Mouse (Mus musculus) ovary, postnatal 14 days (tissue): ENCODE data around the gene Efna5.

Experiments
- DNase-seq: peaks from one replicate; pipeline ENCODE4 v3.0.0; 2022; ENCODE audit warnings: low spot score

The Efna5 gene

DNA sequence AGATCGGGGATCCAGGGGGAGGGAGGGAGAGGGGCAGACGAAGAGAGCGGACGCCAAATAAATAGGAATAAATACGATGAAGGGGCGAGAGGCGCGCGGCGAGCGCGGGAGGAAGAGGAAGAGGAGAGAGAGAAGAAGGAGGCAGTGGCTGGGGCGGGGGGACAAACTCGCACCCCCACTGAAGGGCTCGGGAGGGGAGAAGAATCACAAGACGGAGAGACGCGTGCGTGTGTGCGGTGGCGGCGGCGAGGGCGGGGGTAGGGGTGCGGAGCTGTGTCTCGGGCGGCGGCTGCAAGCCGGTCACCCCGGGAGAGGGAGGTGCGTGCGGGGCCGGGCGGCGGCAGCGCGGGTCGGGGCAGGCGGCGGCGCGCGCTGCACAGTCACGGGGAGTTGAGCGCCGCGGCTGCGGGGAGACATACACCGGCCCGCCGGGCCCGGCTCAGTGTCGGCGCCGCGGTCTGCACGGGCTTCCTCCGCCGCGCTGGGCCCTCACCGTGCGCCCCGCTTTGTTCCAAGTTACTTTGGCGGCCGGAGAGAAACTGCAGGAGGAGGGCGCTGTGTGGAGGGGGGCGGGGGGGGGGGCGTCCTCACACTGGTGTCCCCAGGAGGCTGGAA is at the start of gene Efna5:
Efna5 (minus strand) TSS at position 142 of the 615 bp plus-strand sequence.
- DNase-seq: peak; percentile 27

DNA sequence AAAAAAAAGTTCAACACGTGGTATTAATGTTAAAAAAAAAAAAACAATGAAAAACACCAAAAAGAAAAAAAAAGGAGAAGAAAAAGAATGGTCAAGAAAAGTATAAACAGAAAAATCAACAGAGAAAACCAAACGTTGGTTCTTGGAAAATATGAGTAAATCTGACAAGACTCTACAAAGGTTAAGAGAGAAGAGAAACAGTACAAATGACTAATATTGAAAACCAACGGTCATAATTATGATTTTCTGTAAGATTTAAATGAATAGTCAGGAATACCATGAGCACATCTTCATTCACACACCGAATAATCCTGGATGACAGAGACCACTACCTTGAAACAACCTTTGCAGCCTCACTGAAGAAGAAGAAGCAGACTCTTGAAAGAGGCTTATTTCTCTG is 34.2 kb upstream of the Efna5 start:
- DNase-seq: no peak

DNA sequence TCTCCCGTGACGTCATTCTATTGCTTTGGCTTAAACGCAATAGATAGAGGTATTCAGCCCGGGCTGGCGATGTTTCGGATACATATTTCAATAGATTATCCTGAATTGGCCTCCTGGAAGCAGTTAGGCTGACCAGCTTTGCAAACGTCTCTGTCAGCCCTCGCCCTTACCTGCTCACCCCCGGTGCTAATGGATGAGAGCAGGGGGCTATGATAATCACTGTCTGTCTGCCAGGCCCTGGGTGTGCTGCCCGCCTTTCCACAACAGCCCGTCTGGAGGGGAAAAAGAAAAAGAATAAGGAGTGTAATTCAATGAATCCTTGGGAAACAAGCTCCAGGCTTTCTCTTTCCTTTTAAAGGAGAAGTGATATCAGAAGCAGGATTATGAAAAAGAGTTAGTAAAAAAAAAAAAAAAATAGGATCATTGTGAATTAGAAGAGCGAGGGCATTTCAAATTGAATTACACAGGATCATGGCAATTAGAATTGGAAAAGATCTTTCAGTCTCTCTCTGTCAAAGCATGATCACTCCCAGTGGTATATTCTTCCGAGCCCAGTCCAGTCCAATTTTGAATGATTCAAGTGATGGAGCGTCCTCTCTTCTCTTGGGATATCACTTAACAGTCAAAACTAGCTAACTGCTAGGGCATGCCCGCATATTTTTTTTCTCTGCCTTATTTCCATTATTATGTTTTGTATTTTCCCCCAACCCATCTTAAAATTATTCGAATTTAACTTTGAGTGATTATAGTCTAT is 24.8 kb upstream of the Efna5 start:
- DNase-seq: no peak

DNA sequence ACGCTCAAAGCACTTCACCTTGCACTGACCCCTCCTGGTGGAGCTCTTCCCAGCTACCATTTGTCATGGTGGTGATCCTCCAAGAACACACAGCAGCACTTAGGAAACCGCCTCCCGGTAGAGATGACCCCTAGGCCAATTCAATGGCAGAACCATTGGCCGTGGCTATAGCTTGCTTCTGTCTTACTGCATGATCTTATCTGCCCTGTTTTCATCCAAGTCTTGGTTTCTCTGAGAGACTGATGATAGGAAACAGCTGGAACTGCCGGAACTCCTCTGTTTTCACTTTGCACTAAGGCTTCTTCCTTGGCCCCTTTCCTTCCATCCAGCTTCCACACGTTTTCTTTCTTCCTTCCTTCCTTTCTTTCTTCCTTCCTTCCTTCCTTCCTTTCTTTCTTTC is 17.9 kb upstream of the Efna5 start:
- no peak for DNase-seq

DNA sequence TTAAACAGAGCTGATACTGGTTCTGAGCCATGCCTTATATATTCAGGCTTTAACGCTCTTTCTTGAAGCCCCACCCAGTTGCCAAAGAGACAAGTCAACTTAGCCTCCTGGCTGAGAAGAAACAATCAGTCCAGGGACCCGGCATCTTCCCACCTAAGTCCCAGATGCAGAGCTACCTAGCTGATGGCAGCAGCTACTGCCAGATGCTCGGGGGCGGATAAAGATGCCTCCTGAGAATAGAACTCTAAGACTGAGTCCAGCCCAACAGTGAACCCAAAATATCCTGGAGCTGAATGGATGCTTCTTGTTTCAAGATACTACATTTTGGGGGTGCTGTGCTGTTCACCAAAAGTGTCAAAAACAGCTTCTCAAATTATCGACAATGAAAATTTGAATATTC is 8.9 kb upstream of the Efna5 start:
- DNase-seq: no peak

DNA sequence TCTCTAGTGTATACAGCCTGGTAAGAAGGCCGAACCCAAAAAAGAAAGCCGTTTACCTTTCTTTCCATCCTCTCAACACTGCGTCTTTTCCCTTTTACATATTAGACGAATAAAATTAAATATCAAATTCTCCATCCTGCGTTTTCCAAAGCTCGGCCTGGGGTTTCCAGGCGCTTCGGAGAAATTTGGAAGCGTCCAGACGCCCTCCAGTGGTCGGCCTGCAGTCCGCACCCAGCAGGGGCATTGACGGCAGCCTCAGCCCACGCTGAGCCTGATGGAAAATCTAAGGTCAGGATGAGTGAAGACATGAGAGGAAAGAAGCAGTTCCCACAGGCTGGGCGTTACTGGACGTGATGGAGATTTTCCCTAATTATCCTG is 3.0 kb upstream of the Efna5 start:
- DNase-seq: peak; percentile 77

DNA sequence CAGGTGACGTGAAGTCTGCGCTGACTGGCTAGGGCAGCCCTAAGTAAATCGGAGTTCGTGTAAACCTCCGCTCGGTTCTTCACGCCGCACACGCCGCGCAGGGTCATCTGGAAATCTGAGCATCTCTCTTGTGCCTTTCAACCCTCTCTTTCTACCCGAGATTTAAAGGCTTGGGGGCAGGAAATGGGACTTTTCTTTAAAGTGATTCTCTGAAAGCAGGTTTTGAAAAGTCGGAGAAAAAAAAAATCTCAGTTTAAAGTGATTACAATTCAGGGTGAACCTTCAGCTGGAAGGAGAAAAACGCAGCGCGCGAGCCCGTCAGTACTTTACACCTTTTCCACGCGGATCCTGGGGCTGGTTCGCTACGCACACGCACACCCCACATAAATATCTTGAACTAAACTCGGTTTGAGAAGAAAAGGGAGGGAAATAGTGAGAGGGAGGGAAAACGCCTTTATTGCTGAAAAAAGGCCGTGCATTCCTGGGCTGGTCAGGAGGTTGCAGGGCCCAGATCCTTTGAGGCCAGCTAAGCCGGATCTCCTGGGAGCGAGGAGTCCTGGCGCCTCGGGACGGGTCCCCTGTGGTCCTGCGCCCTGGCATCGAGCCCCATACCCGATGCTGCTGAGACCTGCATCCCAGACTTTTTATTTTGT is 2.5 kb upstream of the Efna5 start:
- peak; percentile 23 for DNase-seq

DNA sequence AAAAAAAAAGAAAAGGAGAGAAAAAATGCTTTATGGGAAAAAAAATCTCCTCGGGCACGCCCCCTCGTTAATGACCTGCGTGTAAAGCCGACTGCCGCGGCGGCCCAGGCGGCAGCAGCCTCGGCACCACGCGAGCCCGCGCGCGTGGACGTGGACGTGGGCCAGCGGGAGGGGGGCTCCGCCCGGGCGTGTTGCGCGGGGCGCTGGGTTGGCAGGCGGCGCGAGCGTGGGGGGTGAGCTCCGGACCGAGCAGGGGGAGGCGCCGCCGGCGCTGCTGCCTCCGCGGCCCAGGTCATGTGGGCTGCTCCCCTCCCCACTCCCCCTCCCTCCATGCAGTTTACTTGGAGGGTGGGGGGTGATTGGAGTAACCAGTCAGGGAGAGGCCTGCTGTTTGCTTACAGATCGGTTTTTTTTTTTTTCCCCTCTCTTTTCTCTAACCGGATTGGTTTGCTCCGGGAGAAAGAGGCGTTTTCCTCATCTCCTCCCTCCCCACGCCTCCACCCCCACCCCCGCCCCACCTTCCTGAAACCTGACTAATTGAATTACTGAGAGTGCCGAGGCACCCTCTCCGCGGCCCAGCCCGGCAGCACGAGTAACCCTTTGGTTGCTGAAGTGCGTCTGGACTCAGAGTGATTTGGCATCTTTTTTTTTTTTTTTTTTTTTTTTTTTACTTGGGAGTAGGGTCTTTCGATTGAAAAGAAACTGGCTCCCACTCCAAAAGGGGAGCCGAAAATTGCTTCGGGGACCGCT is 1.8 kb upstream of the Efna5 start:
- DNase-seq: peak; percentile 62

DNA sequence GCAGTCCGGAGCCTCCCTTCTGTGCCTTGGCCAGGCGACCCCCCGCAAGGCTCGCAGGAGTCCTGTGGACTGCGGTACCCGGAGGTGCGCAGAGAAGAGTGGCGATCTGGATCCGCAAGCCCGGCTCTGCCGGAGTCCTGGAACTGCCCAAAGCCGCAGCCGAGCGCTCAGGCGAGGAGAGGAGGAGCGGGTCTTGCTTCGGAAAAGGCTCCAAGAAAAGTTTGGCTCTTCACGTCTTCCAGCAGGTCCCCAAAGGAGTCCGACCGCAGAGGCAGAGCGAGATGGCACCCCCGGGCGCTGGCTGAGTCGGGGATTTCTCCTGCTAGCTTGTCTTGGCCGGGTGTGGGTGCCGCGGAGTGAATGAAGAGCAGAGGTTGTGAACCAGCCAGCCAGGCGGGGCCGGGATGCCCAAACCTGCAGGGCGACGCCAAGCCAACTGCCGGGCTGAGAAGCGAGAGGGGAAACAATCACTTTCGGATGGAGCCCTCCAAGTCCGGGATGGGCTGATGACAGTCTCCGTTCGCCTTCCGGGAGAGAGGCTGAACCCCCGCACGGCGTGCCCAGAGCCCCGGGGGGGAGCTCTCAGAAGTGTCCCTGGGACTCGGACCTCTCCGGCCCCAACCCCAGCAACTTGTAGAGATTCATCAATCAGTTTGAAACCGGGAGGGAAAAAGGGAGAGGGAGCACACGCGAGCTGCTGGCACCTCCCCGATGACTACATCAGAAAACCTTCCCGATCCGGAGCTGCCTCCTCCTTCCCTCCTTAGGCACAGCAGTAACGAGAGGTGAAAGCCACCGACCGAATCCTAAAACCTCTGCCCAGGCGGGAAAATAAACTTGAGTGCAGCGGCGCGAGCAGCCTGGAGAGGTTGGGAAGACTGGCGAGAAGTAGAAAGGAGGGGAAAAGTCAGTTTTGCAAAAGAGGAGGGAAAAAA is 941 bp upstream of the Efna5 start:
- peak; percentile 50 for DNase-seq

DNA sequence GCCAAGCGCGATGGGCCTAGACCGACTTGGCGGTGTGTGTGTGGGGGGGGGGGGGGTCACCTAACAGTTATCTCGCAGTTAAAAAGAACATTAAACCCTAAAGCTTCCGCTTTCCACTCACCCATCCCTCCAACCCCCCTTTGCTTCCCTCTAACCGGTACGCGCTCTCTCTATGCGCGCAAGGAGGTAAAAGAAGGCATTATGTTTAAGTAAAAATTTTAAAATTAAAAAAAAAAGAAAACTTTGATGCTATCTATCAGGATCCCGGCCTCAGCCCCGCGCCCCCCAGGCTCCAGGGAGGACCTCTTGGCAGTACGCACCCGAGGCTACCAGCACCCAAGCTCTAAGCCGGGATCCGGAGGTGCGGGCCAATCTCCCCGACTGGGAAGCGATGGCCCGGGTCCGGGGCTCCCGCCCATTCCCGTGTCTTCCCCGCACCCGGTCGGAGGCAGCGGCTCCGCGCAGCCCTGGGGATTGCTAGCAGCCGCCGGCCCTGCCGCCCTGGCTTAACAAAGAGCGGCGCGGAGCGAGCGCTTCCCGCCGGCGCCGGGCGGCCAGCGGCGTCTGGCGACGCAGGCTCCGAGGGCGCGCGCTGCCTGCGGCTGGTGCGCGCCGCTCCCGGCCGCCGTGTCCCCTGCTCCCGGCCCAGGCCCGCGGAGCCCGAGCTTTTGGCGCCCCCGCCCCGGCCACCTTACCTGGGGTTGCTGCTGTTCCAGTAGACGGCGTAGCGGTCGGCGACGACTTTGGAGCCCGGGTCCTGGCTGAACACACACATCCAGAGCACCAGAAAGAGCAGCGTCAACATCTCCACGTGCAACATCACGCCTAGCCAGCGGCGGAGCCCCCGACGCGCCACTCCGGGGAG is 574 bp downstream of the Efna5 start:
- DNase-seq: peak; percentile 39

DNA sequence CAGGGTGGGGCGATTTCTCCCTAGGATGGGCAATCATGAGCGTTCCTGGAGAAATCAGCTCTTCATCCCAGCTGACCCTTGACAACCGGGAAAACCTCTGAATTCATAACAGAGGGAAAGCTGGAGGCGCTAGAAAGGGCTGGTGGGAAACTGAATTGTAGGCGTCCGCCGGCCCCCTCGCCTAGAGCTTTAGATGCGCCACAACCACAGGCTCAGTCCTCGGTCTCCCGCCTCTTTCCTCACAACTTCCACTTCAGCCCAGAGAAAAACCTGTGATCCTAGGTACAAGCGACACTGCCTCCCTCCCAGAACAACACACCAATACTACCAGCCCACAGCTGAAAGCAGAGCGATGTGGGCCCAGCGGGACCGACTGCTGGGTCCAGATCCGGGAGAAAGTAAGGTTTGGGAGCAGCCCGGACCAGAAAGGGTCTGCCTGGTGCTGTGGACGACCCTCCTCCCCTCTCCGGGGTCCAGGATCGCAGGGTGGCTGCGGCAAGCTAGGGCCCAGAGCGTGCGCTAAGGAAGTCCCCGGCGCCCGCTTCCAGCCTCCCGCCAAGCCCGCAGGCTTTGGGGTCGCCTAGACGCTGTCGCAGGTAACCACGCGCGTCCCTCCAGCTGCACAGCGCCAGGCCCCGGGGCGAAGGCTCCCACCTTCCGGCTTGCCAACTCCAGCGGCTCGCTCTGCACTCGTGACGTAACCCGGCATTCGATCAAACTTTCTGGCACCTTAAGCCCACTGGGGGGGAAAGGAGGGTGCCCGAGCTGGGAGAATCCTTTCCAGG is 1.4 kb downstream of the Efna5 start:
- peak; percentile 16 for DNase-seq

DNA sequence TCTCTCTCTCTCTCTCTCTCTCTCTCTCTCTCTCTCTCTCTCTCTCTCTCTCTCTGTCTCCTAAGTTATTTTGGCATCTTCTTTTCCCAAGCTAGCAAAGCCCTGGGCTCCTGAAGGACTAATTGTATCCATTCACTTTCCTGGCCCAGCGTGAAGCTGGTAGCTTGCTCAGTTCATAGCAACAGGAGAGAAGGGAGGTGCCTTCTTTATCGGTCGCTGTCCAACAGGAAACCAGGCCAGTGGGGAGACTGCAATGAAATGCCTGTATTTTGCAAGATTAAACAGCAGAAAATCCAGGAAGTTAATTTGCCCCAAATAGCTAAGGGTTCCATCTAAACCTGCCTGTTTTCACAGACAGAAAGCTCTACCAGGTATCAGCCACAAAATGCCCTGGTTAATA is 5.4 kb downstream of the Efna5 start:
- DNase-seq: no peak

DNA sequence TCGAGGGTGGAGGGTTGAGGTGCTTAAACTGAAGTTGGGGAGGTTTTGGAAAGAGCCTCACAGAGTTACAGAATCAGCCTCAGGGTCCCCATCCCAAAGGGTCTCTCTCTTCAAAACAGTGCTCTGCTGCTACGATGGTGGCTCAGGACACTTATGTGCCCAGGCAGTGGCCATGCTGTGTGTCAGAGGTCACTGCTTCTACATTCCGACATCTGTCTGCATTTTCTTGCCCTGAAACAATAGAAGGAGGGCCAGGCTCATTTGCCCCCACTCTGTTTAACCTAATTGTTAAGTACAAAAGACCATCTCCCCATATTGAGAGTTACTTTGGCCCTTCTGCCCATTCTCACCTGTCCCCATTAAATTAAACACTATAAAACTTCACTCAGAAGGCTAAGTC is 9.2 kb downstream of the Efna5 start:
- DNase-seq: no peak

DNA sequence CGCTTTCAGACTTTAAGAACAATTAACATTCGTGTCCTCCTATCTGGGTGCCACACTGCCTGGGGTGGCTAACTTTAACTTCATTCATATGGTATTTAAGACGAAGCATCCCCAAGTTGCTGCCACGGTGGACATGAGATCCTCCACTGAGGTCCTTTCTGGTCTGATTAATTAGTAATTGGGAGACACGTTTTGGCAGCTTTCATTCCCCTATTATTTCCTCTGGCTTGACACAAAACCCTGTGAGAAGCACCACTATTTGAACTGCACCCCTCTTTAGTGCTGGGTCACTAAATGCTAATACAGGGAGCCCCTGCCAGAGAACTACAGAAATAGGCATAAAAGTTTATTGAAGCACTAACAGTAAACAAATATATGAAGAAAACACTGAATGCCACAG is 9.9 kb downstream of the Efna5 start:
- DNase-seq: no peak

DNA sequence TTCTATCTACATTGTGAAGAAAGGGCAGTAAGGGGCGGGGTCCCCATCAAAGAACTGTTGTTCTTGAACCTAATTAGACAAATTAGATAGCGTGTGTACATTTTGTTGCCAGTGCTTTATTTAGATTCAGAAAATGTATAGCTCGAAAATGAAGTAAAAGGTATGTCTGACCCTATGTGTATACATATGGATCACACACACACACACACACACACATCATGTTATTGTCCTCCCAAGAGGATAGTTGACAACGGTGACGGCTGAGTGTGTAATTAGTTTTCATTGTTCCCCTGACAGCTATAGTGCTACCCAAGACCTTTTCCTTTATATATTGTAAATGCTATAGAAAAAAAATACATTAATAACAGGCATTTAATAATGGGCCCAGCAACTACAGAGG is 10.7 kb downstream of the Efna5 start:
- no peak for DNase-seq

DNA sequence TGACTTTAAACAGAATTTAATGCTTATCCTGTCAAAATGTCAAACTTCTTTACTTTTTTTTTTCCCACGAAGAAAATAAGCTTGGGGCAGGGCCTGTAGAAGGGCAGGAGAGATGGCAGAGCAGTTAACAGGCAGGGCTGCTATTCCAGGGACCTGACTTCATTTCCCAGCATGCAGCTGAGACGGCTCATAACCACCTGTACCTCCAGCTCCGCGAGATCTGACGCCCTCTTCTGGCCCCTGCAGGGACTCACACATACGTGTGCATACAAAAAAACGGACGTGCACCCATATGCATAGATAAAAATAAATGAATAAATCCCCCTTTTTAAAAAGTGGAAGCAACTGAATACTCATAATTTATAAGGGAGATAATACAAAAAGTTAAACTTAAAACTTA is 16.2 kb downstream of the Efna5 start:
- no peak for DNase-seq

DNA sequence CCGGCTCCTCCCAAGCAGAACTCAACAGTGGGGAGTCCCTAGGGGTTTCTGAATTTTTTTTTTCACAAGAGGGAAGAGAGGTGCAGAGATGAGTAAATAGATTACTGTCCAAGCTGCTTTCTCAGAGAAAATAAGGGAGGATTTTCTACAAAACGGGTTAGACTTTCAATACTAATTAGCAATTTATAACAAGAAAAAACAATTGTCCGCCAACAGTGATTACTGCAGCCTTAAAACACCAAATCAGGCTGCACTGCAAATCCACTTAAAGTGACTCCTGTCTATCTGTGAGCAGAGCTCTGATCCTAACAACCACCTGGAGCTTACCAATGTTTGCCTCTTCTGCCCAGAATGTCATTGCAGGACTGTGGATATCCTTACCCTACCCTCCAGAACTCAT is 18.1 kb downstream of the Efna5 start:
- no peak for DNase-seq

DNA sequence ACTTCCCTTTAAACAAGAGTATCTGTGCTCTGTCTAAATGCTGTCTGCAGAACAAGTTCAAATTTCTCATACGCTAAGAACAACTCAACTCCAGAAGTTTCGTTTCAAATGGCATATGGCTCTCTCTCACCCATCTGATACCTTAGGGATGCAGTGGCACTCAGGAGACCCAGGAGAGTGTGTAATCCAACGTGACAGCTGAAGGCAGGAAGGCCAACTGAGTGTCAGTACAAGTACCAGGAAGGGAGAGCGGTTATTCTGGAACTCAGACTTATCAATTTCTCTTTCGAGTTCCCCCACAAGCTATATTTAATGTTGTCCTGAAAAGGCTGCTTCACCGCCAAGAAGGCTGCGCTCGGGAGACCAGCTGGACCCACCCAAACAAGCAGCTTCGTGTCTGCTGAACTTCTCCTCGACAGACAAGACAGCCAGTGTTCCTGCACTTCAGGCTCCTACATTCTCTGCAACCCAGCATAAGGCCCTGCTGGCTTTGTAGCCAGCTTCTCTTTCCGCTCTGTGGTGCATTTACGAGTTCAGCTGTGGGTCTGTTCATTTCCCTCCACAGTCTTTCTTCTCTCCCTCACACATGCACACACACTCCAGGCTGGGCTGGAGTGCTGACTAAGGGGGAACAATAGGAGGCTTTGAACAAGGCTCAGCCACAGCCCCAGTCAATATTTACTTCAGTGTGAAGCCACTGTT is 18.7 kb downstream of the Efna5 start:
- DNase-seq: peak; percentile 7

DNA sequence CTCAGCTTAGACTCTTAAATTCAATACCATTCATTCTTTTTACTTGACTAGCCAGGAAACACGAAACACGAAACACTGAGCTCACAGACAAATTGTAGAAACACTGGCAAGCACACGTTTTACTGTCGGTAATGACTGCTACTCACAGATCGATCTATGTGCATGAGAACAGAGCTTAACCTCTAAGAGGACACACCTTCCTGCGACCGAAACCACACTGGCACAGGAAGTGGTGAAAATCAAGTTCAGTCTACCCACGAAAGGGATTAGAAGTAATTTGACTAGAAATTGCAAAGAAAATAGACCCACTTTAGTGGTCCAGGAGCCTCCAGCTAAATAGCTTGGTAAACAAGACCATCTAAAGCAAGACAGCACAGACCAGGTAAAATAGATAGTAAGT is 23.8 kb downstream of the Efna5 start:
- no peak for DNase-seq
